ENCODE assay signal across 13 mouse cellular contexts in the genomic region with DNA sequence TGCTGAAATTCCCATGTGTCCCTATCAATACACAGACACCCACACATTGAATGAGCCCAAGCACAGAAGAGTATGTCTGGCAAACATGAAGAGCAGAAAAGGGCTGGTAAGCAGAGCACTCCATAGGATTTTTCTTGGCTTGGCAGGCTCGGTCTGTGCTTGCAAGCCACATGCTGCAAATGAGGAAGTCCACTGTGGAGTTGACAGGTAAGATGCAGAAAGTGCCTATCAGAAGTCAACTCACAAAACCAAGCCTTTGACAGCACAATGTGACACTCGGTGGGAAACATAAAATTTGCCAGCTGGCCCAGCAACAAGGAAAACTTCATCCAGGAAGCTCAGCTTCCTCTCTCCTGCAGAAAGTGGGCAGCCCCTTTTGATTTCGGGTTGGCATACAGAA.
DNase-seq lines count a peak whose midpoint lies in the region; ATAC-seq and TF ChIP-seq lines count a peak whose summit lies in the region.
"Had no signal": no experiment of that assay in that cellular context is flagged by ENCODE, and none has a peak within 500 bp of the region (broad histone marks: within the 10 kb centered on the region; RNA-seq: fewer than 3 reads in every experiment).

No protein-coding gene starts in this region.

- TF ChIP-seq EP300 in heart, adult 2 months (IDR thresholded peaks at IDR 0.05; ENCODE audit: insufficient read depth, low read depth, low read length), result no peak

- no peak overlapping the region for H3K9ac ChIP-seq in hindbrain, embryonic 16.5 days (ENCODE audit: low read depth, low read length)
- no peak overlapping the region for H3K9ac ChIP-seq in hindbrain, embryonic 11.5 days (ENCODE audit: low read depth, low read length)
- no peak overlapping the region for H3K9ac ChIP-seq in heart, adult 2 months (ENCODE audit: low read depth, low read length)
- H3K9ac ChIP-seq: liver, embryonic 15.5 days had no signal

- WGBS in hindbrain, embryonic 16.5 days, result 36% methylated on average over 3 of the region's 3 CpGs
- WGBS in hindbrain, embryonic 11.5 days, result 67% methylated on average over 3 of the region's 3 CpGs
- 31% methylated on average over 3 of the region's 3 CpGs for WGBS in heart, adult 2 months

- peak; percentile 83 for ATAC-seq in hindbrain, embryonic 16.5 days
- ATAC-seq in hindbrain, embryonic 11.5 days (ENCODE audit: low FRiP score), result no peak
- ATAC-seq: intestine, embryonic 16.5 days had no signal

- H3K4me3 ChIP-seq in hindbrain, embryonic 16.5 days (ENCODE audit: low read length), result no peak overlapping the region
- no peak overlapping the region for H3K4me3 ChIP-seq in hindbrain, embryonic 11.5 days (ENCODE audit: low read depth, low read length)
- no peak overlapping the region for H3K4me3 ChIP-seq in heart, adult 2 months
- H3K4me3 ChIP-seq: liver, embryonic 15.5 days had no signal

- intact Hi-C loops in heart, adult 2 months (cut with DNase I), result no loop called here

- no peak overlapping the region for H3K4me2 ChIP-seq in hindbrain, embryonic 16.5 days (ENCODE audit: low read length)
- H3K4me2 ChIP-seq in hindbrain, embryonic 11.5 days (replicated peaks; ENCODE audit: low read depth, low read length), result no peak overlapping the region
- H3K4me2 ChIP-seq: liver, embryonic 15.5 days had no signal

- no peak for TF ChIP-seq POLR2A in heart, adult 2 months (IDR thresholded peaks at IDR 0.05; ENCODE audit: insufficient read depth, low read depth, low read length)

- no peak for DNase-seq in hindbrain, embryonic 11.5 days (ENCODE audit: low spot score)
- peak; percentile 4 for DNase-seq in right cerebral cortex, adult 18-20 months
- no peak for DNase-seq in right cerebral cortex, postnatal 14 days
- DNase-seq in cerebellum, postnatal 36 days, result peak; percentile 34 to 48
- DNase-seq in heart, adult 2 months, result no peak
- DNase-seq in lung, adult 18-20 months, result no peak
- DNase-seq: heart, postnatal 10 days; kidney, postnatal 25 days had no signal

- no peak overlapping the region for H3K27ac ChIP-seq in hindbrain, embryonic 16.5 days (ENCODE audit: low read depth, low read length)
- no peak overlapping the region for H3K27ac ChIP-seq in hindbrain, embryonic 11.5 days (ENCODE audit: low read depth, low read length)
- H3K27ac ChIP-seq in heart, adult 2 months, result no peak overlapping the region
- H3K27ac ChIP-seq: liver, embryonic 15.5 days; macrophage; stomach, postnatal 0 days had no signal

- H3K4me1 ChIP-seq in hindbrain, embryonic 16.5 days (ENCODE audit: control insufficient read depth, insufficient read depth, low read depth, low read length), result no peaks in the 10 kb centered on the region
- H3K4me1 ChIP-seq in hindbrain, embryonic 11.5 days (replicated peaks; ENCODE audit: control insufficient read depth, insufficient read depth, low read length), result no peaks in the 10 kb centered on the region
- no peaks in the 10 kb centered on the region for H3K4me1 ChIP-seq in heart, adult 2 months (ENCODE audit: control insufficient read depth, insufficient read depth, low read length)
- H3K4me1 ChIP-seq: liver, embryonic 15.5 days had no signal

- no peaks in the 10 kb centered on the region for H3K9me3 ChIP-seq in hindbrain, embryonic 16.5 days (ENCODE audit: control insufficient read depth, low read length)
- no peaks in the 10 kb centered on the region for H3K9me3 ChIP-seq in hindbrain, embryonic 11.5 days (ENCODE audit: control insufficient read depth, low read length)
- H3K9me3 ChIP-seq: liver, embryonic 15.5 days had no signal

- no peaks in the 10 kb centered on the region for H3K36me3 ChIP-seq in hindbrain, embryonic 16.5 days (ENCODE audit: control insufficient read depth, insufficient read depth, low read length)
- H3K36me3 ChIP-seq in hindbrain, embryonic 11.5 days (ENCODE audit: control insufficient read depth, insufficient read depth, low read length), result no peaks in the 10 kb centered on the region
- no peaks in the 10 kb centered on the region for H3K36me3 ChIP-seq in heart, adult 2 months (ENCODE audit: control insufficient read depth, insufficient read depth, low read length)
- H3K36me3 ChIP-seq: liver, embryonic 15.5 days had no signal

- no peaks in the 10 kb centered on the region for H3K27me3 ChIP-seq in hindbrain, embryonic 16.5 days (replicated peaks; ENCODE audit: control insufficient read depth, insufficient read depth, low read length)
- no peaks in the 10 kb centered on the region for H3K27me3 ChIP-seq in hindbrain, embryonic 11.5 days (ENCODE audit: control insufficient read depth, insufficient read depth, low read length)
- H3K27me3 ChIP-seq in heart, adult 2 months (ENCODE audit: control insufficient read depth, insufficient read depth, low read length), result no peaks in the 10 kb centered on the region
- H3K27me3 ChIP-seq: liver, embryonic 15.5 days had no signal

- TF ChIP-seq CTCF in heart, adult 2 months (IDR thresholded peaks at IDR 0.05), result no peak

- no peaks in the 10 kb centered on the region for H3K79me2 ChIP-seq in heart, adult 2 months (replicated peaks; ENCODE audit: control insufficient read depth, insufficient read depth, low read length)

Comparison
In these comparisons a context has a peak if more than half of its experiments do, and no peak if none do; other contexts are left out.
1. DNase-seq: peak in right cerebral cortex, adult 18-20 months (single experiment) and cerebellum, postnatal 36 days (2 of 2); none in hindbrain, embryonic 11.5 days (single experiment), right cerebral cortex, postnatal 14 days (single experiment), heart, adult 2 months (0 of 2) and lung, adult 18-20 months (0 of 2).